8 mouse cellular contexts compared by ENCODE assay signal in genomic region chr11:23256803-23257704, GRCm38 (mm10). TPM values are rescaled to one million over a fixed set of nuclear protein-coding genes. Genes with fewer than 3 reads are reported as not detected.
DNase-seq lines count a peak whose midpoint lies in the region; ATAC-seq and TF ChIP-seq lines count a peak whose summit lies in the region.

No protein-coding gene starts in this region.

- peak overlapping the region; percentile 100 for H3K9ac ChIP-seq in embryonic facial prominence, embryonic 14.5 days (ENCODE audit: low read depth, low read length)
- H3K9ac ChIP-seq in limb, embryonic 14.5 days (ENCODE audit: low read depth, low read length, severe bottlenecking) = peak overlapping the region; percentile 100
- peak overlapping the region; percentile 97 for H3K9ac ChIP-seq in midbrain, embryonic 16.5 days (ENCODE audit: low read depth, low read length)

- no peaks in the 10 kb centered on the region for H3K9me3 ChIP-seq in embryonic facial prominence, embryonic 14.5 days (ENCODE audit: control insufficient read depth, low read length)
- H3K9me3 ChIP-seq in limb, embryonic 14.5 days (ENCODE audit: control insufficient read depth, low read length) = no peaks in the 10 kb centered on the region
- no peaks in the 10 kb centered on the region for H3K9me3 ChIP-seq in midbrain, embryonic 16.5 days (replicated peaks; ENCODE audit: control insufficient read depth, low read length, poor library complexity, severe bottlenecking)

- H3K27me3 ChIP-seq in embryonic facial prominence, embryonic 14.5 days (replicated peaks; ENCODE audit: control insufficient read depth, insufficient read depth, low read length) = no peaks in the 10 kb centered on the region
- H3K27me3 ChIP-seq in limb, embryonic 14.5 days (ENCODE audit: control insufficient read depth, insufficient read depth, low read length) = no peaks in the 10 kb centered on the region
- no peaks in the 10 kb centered on the region for H3K27me3 ChIP-seq in midbrain, embryonic 16.5 days (ENCODE audit: control insufficient read depth, insufficient read depth, low read depth, low read length)

- peak overlapping the region; percentile 93 for H3K4me2 ChIP-seq in embryonic facial prominence, embryonic 14.5 days (ENCODE audit: low read depth, low read length)
- peak overlapping the region; percentile 89 for H3K4me2 ChIP-seq in limb, embryonic 14.5 days (replicated peaks; ENCODE audit: low read depth, low read length, severe bottlenecking)
- H3K4me2 ChIP-seq in midbrain, embryonic 16.5 days (ENCODE audit: low read length) = peak overlapping the region; percentile 92

- no peak for ATAC-seq in embryonic facial prominence, embryonic 14.5 days (ENCODE audit: low read depth)
- ATAC-seq in limb, embryonic 14.5 days (ENCODE audit: low FRiP score, low read depth) = no peak
- no peak for ATAC-seq in midbrain, embryonic 16.5 days

- peaks cover 10% of the 10 kb centered on the region for H3K36me3 ChIP-seq in embryonic facial prominence, embryonic 14.5 days (ENCODE audit: control insufficient read depth, insufficient read depth, low read length)
- peaks cover 8% of the 10 kb centered on the region for H3K36me3 ChIP-seq in limb, embryonic 14.5 days (ENCODE audit: control insufficient read depth, insufficient read depth, low read length)
- H3K36me3 ChIP-seq in midbrain, embryonic 16.5 days (ENCODE audit: control insufficient read depth, insufficient read depth, low read length) = no peaks in the 10 kb centered on the region

- DNase-seq in 3T3-L1 (ENCODE audit: low read depth, low spot score) = peak; percentile 89
- DNase-seq in adrenal gland, postnatal 25 days = peak; percentile 75
- DNase-seq in embryonic facial prominence, embryonic 14.5 days (ENCODE audit: low spot score) = peak; percentile 92
- peak; percentile 85 for DNase-seq in heart, adult 8-10 months (ENCODE audit: low spot score)
- peak; percentile 72 for DNase-seq in kidney, adult 9 months
- peak; percentile 80 for DNase-seq in limb, embryonic 14.5 days (ENCODE audit: low spot score)
- peak; percentile 77 to 87 for DNase-seq in spleen, postnatal 10 days (ENCODE audit: low spot score in 2 of 2)

- WGBS in embryonic facial prominence, embryonic 14.5 days = under 1% methylated on average over 48 of the region's 48 CpGs
- WGBS in limb, embryonic 14.5 days = under 1% methylated on average over 48 of the region's 48 CpGs
- WGBS in midbrain, embryonic 16.5 days = 0% methylated on average over 47 of the region's 48 CpGs

- no peak for TF ChIP-seq POLR2A in limb, embryonic 14.5 days (IDR thresholded peaks at IDR 0.05; ENCODE audit: borderline replicate concordance, extremely low read depth, insufficient read depth, insufficient read length)

- H3K4me1 ChIP-seq in embryonic facial prominence, embryonic 14.5 days (ENCODE audit: control insufficient read depth, insufficient read depth, low read length) = peaks cover 16% of the 10 kb centered on the region; the same call in 1 of the 2 replicates
- peaks cover 5% of the 10 kb centered on the region; the same call in 1 of the 2 replicates for H3K4me1 ChIP-seq in limb, embryonic 14.5 days (ENCODE audit: control insufficient read depth, insufficient read depth, low read length)
- peaks cover 20% of the 10 kb centered on the region for H3K4me1 ChIP-seq in midbrain, embryonic 16.5 days (ENCODE audit: control insufficient read depth, insufficient read depth, low read length)

- peak overlapping the region; percentile 99 for H3K4me3 ChIP-seq in embryonic facial prominence, embryonic 14.5 days (ENCODE audit: low read depth, low read length)
- H3K4me3 ChIP-seq in limb, embryonic 14.5 days (replicated peaks; ENCODE audit: low read length) = peak overlapping the region; percentile 98
- peak overlapping the region; percentile 82 for H3K4me3 ChIP-seq in midbrain, embryonic 16.5 days (ENCODE audit: low read depth, low read length)

- H3K27ac ChIP-seq in embryonic facial prominence, embryonic 14.5 days (replicated peaks; ENCODE audit: low read depth, low read length) = peak overlapping the region; percentile 100
- peak overlapping the region; percentile 100 for H3K27ac ChIP-seq in limb, embryonic 14.5 days (replicated peaks; ENCODE audit: low read depth, low read length)
- H3K27ac ChIP-seq in midbrain, embryonic 16.5 days (ENCODE audit: low read length) = peak overlapping the region; percentile 100

RNA-seq across cellular contexts. Expression of gene Xpo1, which starts 1.2 kb away (rescaled TPM):
- 75.0 and 75.3 TPM in 2 replicates for total RNA-seq in adrenal gland, postnatal 25 days (2021)
- 102 and 118 TPM in 2 replicates for polyA plus RNA-seq in embryonic facial prominence, embryonic 14.5 days (2014; fragmentation: Nextera tagmentation; extraction: Ambion mirVana)
- total RNA-seq in heart, adult 8-10 months (2022) = 10 to 100 TPM; 30.0 to 41.3 (median 37.9) TPM
- 88.8 and 105 TPM in 2 replicates for polyA plus RNA-seq in limb, embryonic 14.5 days (2012; rRNA removed)
- polyA plus RNA-seq in limb, embryonic 14.5 days (2014; fragmentation: Nextera tagmentation; extraction: Ambion mirVana) = 113 and 120 TPM in 2 replicates
- 69.7 and 80.6 TPM in 2 replicates for polyA plus RNA-seq in midbrain, embryonic 16.5 days (2015; fragmentation: Nextera tagmentation; extraction: Ambion mirVana)

RNA-seq across cellular contexts. Expression of gene Usp34, which starts 49.6 kb away (rescaled TPM):
- total RNA-seq in adrenal gland, postnatal 25 days (2021) = 67.5 and 72.9 TPM in 2 replicates
- polyA plus RNA-seq in embryonic facial prominence, embryonic 14.5 days (2014; fragmentation: Nextera tagmentation; extraction: Ambion mirVana) = 40.6 and 43.0 TPM in 2 replicates
- total RNA-seq in heart, adult 8-10 months (2022) = 10 to 100 TPM; 34.8 to 41.3 (median 38.2) TPM
- polyA plus RNA-seq in limb, embryonic 14.5 days (2012; rRNA removed) = 36.7 and 37.4 TPM in 2 replicates
- polyA plus RNA-seq in limb, embryonic 14.5 days (2014; fragmentation: Nextera tagmentation; extraction: Ambion mirVana) = 42.6 and 42.9 TPM in 2 replicates
- polyA plus RNA-seq in midbrain, embryonic 16.5 days (2015; fragmentation: Nextera tagmentation; extraction: Ambion mirVana) = 32.3 and 35.1 TPM in 2 replicates
